Mouse (Mus musculus): ENCODE results near the gene Prnd. TPM values are rescaled to one million over a fixed set of nuclear protein-coding genes. Genes with fewer than 3 reads are reported as not detected.
A peak's percentile ranks its signal among the peaks of the same experiment; 100 is the strongest.

Prnd gene
- polyA plus RNA-seq, 1 experiment: 0.46 TPM

DNA sequence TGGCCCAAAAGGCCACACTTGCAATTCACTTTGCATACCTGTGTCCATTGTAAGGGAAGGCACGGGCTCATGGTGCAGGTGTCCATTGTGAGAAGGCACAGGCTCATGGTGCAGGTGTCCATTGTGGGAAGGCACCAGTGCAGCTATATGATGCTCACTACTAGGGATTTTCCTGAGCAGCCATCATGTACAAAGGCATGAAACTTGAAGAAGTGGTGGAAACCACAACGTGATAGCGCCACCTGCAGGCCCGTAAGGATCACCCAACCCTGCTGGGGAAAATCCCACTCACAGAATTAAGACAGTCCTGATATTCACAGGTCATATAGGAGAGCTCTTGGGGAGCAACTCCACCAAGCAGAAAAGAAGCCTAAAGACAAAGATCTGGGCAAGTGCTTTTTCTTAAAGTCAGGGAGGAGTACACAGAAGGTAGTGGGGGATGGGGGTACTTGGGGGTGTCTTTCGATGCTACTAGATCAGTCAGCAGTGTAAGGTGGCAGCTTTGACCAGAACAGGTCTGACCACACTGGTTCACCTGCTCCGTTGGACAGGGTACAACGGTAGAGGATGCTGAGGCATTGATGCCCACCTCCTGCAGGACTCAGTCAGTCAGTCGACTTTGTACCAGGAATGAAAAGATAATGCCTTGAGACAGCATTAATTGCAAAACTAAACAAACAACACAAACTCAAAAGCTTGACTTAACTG lies 11.1 kb upstream of the Prnd start:
- no peaks in the 10 kb centered on the region for H3K27me3 ChIP-seq (ENCODE audit: control insufficient read depth, insufficient read depth, low read length)
- H3K4me1 ChIP-seq (ENCODE audit: control insufficient read depth, insufficient read depth, insufficient read length, low read length): no peaks in the 10 kb centered on the region
- no peaks in the 10 kb centered on the region for H3K36me3 ChIP-seq (ENCODE audit: control insufficient read depth, insufficient read depth, low read length)
- TF ChIP-seq CTCF (IDR thresholded peaks at IDR 0.05; ENCODE audit: extremely low read depth, insufficient read length, insufficient replicate concordance, low read depth, low read length) (peak; percentile 83; the same call in 1 of the 2 replicates), POLR2A (IDR thresholded peaks at IDR 0.05; ENCODE audit: low read depth, low read length) (no peak)
- 35% methylated on average over 8 of the region's 8 CpGs for WGBS
- no peak overlapping the region for H3K4me3 ChIP-seq (ENCODE audit: low read depth, low read length)
- H3K27ac ChIP-seq (ENCODE audit: insufficient read depth, low read depth, low read length): no peak overlapping the region

DNA sequence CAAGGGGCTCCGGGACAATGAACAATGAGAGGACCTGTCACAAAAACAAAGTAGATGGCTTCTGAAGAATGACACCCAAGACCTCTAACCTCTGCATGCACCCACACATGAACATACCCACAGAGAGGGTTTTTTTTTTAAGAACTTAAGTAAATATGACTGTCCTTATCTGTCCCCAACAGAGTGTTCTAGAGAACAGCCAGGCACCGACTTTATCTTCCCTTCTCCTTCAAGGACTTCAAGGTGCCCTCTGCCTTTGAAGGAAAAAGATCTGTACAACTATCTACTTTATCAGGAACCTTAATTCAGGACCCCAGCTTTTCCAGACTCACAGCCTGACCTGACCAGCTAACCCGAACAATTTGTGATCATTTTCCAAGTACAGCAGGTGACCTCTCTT lies 10.2 kb upstream of the Prnd start:
- Histone ChIP-seq H3K27ac (ENCODE audit: insufficient read depth, low read depth, low read length) (no peak overlapping the region), H3K36me3 (ENCODE audit: control insufficient read depth, insufficient read depth, low read length) (no peaks in the 10 kb centered on the region), H3K27me3 (ENCODE audit: control insufficient read depth, insufficient read depth, low read length) (no peaks in the 10 kb centered on the region), H3K4me3 (ENCODE audit: low read depth, low read length) (no peak overlapping the region), H3K4me1 (ENCODE audit: control insufficient read depth, insufficient read depth, insufficient read length, low read length) (no peaks in the 10 kb centered on the region)
- TF ChIP-seq CTCF (IDR thresholded peaks at IDR 0.05; ENCODE audit: extremely low read depth, insufficient read length, insufficient replicate concordance, low read depth, low read length) (no peak), POLR2A (IDR thresholded peaks at IDR 0.05; ENCODE audit: low read depth, low read length) (no peak)
- 47% methylated on average over 3 of the region's 3 CpGs for WGBS

DNA sequence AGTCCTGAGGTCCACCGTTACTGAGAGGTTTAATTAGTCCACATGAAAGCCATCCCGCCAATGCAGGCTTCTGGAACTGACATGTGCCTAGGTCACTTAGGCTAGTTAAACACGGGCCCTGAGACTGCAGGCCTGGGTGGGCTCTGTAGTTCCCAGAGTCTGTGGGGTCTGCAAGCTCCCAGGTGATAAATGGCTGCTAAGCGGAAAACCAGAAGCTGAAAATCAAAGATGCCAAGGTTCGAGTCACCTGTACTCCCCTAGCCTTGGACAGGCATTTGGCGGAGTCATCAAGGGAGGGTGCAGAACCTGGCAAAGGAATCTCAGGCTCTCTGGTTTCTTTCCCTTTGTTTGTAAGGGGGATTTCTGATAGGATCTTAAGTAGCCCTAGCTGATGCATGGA lies 9.2 kb upstream of the Prnd start:
- H3K27me3 ChIP-seq (ENCODE audit: control insufficient read depth, insufficient read depth, low read length): no peaks in the 10 kb centered on the region
- TF ChIP-seq CTCF (IDR thresholded peaks at IDR 0.05; ENCODE audit: extremely low read depth, insufficient read length, insufficient replicate concordance, low read depth, low read length): no peak
- no peak for TF ChIP-seq POLR2A (IDR thresholded peaks at IDR 0.05; ENCODE audit: low read depth, low read length)
- 82% methylated on average over 6 of the region's 6 CpGs for WGBS
- H3K4me3 ChIP-seq (ENCODE audit: low read depth, low read length): no peak overlapping the region
- no peak overlapping the region for H3K27ac ChIP-seq (ENCODE audit: insufficient read depth, low read depth, low read length)
- H3K4me1 ChIP-seq (ENCODE audit: control insufficient read depth, insufficient read depth, insufficient read length, low read length): no peaks in the 10 kb centered on the region
- no peaks in the 10 kb centered on the region for H3K36me3 ChIP-seq (ENCODE audit: control insufficient read depth, insufficient read depth, low read length)

DNA sequence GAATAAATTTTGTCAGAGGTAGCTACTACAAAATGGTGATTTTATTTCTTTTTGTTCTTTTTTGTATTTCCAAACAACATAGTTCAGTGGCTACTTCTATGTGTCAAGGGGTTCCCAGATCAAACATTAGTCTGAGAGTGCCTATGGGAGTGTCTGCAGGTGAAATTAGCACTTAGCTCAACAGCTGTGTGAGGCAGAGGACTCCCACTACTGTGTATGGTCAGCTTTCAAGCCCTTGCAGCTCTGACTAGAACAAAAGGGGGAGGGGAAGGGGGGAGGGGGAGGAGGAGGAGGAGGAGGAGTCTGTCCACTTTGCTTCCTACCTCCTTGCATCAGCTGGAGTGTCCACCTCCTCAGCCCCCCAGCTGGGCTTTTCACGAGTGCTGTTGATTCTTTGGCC lies 6.3 kb upstream of the Prnd start:
- no peaks in the 10 kb centered on the region for H3K36me3 ChIP-seq (ENCODE audit: control insufficient read depth, insufficient read depth, low read length)
- no peak overlapping the region for H3K27ac ChIP-seq (ENCODE audit: insufficient read depth, low read depth, low read length)
- 16% methylated on average over 1 of the region's 1 CpGs for WGBS
- no peaks in the 10 kb centered on the region for H3K27me3 ChIP-seq (ENCODE audit: control insufficient read depth, insufficient read depth, low read length)
- no peaks in the 10 kb centered on the region for H3K4me1 ChIP-seq (ENCODE audit: control insufficient read depth, insufficient read depth, insufficient read length, low read length)
- TF ChIP-seq CTCF (IDR thresholded peaks at IDR 0.05; ENCODE audit: extremely low read depth, insufficient read length, insufficient replicate concordance, low read depth, low read length): no peak
- no peak for TF ChIP-seq POLR2A (IDR thresholded peaks at IDR 0.05; ENCODE audit: low read depth, low read length)
- no peak overlapping the region for H3K4me3 ChIP-seq (ENCODE audit: low read depth, low read length)

DNA sequence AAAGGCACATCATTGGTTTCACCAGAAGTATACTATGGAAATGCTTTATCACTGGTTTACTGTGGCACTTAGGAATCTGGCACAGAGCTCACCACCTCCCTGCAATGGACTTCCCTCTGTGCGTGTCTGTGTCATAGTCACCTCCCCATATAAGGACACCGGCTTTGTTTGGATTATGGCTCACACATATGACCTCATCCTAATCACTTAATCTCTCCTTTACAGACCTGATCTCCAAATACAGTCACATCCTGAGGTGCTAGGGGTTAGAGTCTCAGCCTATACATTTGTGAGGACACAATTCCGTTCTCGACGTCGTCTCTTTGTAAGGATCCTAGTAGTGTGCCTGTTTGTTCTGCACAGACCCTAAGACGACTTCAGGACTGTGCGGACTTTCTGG lies 5.4 kb upstream of the Prnd start:
- Histone ChIP-seq H3K27me3 (ENCODE audit: control insufficient read depth, insufficient read depth, low read length) (no peaks in the 10 kb centered on the region), H3K4me3 (ENCODE audit: low read depth, low read length) (no peak overlapping the region), H3K4me1 (ENCODE audit: control insufficient read depth, insufficient read depth, insufficient read length, low read length) (no peaks in the 10 kb centered on the region), H3K27ac (ENCODE audit: insufficient read depth, low read depth, low read length) (no peak overlapping the region), H3K36me3 (ENCODE audit: control insufficient read depth, insufficient read depth, low read length) (no peaks in the 10 kb centered on the region)
- no peak for TF ChIP-seq CTCF (IDR thresholded peaks at IDR 0.05; ENCODE audit: extremely low read depth, insufficient read length, insufficient replicate concordance, low read depth, low read length)
- TF ChIP-seq POLR2A (IDR thresholded peaks at IDR 0.05; ENCODE audit: low read depth, low read length): no peak
- 69% methylated on average over 8 of the region's 8 CpGs for WGBS

DNA sequence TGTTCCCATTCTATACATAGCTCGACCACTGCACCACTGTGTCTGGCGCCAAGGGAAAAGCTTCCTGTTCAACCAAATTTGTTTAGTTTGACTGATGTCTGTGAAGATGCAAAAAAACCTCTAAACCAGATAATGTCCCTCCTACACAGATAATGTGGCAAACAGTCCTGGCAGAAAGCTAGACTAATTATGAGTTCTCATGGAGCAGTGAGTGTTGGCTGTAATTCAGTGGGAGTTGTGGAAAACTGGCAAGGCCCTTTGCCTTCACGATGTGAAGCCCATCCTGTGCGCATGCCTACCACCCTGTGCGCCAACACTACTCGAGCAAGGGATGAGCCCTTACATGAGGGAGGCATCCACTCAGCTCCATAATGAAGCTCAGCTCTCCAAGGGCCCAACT lies 4.9 kb upstream of the Prnd start:
- Histone ChIP-seq H3K27ac (ENCODE audit: insufficient read depth, low read depth, low read length) (no peak overlapping the region), H3K4me3 (ENCODE audit: low read depth, low read length) (no peak overlapping the region), H3K36me3 (ENCODE audit: control insufficient read depth, insufficient read depth, low read length) (no peaks in the 10 kb centered on the region), H3K27me3 (ENCODE audit: control insufficient read depth, insufficient read depth, low read length) (no peaks in the 10 kb centered on the region), H3K4me1 (ENCODE audit: control insufficient read depth, insufficient read depth, insufficient read length, low read length) (no peaks in the 10 kb centered on the region)
- TF ChIP-seq POLR2A (IDR thresholded peaks at IDR 0.05; ENCODE audit: low read depth, low read length): no peak
- TF ChIP-seq CTCF (IDR thresholded peaks at IDR 0.05; ENCODE audit: extremely low read depth, insufficient read length, insufficient replicate concordance, low read depth, low read length): no peak
- WGBS: 74% methylated on average over 6 of the region's 6 CpGs

DNA sequence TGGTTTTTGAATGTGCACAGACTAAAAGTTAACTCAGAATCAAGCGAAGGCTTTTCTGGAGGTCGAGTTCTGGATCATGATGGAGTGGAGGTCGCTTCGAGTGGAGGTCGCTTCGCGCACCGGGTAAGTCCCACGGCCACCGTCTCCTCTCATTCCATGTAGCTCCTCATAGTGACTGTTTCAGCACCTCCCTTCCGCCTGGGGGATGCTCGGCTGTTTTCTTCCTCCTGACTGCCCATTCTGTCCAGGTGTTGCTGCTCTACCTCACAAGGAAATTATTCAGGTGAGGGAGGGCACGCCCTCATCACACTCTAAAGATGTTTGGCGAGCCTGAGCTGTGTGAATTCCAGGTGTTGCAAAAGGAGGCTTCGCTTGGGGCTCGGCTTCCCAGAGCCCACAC lies 4.3 kb upstream of the Prnd start:
- TF ChIP-seq CTCF (IDR thresholded peaks at IDR 0.05; ENCODE audit: extremely low read depth, insufficient read length, insufficient replicate concordance, low read depth, low read length) (no peak), POLR2A (IDR thresholded peaks at IDR 0.05; ENCODE audit: low read depth, low read length) (no peak)
- no peaks in the 10 kb centered on the region for H3K27me3 ChIP-seq (ENCODE audit: control insufficient read depth, insufficient read depth, low read length)
- no peak overlapping the region for H3K4me3 ChIP-seq (ENCODE audit: low read depth, low read length)
- H3K4me1 ChIP-seq (ENCODE audit: control insufficient read depth, insufficient read depth, insufficient read length, low read length): no peaks in the 10 kb centered on the region
- H3K27ac ChIP-seq (ENCODE audit: insufficient read depth, low read depth, low read length): no peak overlapping the region
- 74% methylated on average over 16 of the region's 16 CpGs for WGBS
- no peaks in the 10 kb centered on the region for H3K36me3 ChIP-seq (ENCODE audit: control insufficient read depth, insufficient read depth, low read length)

Data from small intestine, adult 2 months (tissue).